Mouse (Mus musculus) kidney, postnatal 0 days (tissue): ENCODE measurements at regions not wholly inside any gene's neighbourhood (a gene's known extent, or its start where the extent isn't known, plus 50 kb on each side); places are given as distances from the start of the nearest gene placed in this dataset.

Experiments used
- ATAC-seq: fragments of 200-750 bp; cut with Nextera tagmentation; replicated peaks from 2 replicates; pipeline ENCODE4 v1.8.0; 2017; ENCODE audit warnings: low read depth, moderate number of reproducible peaks, moderate TSS enrichment, moderate library complexity; ENCODE audit not compliant: low FRiP score
- DNase-seq: peaks from one replicate; pipeline ENCODE4 v3.0.0-alpha.2; 2016; ENCODE audit warnings: low spot score
- H3K27ac ChIP-seq: fragments of 300-500 bp; sonication (generic); 2 replicates; pipeline ENCODE4 v1.5.1; 2014; ENCODE audit warnings: mild to moderate bottlenecking
- H3K27me3 ChIP-seq: fragments of 300-500 bp; sonication (generic); 2 replicates; pipeline ENCODE4 v1.6.1; 2014; ENCODE audit warnings: low read length, mixed read lengths; ENCODE audit not compliant: insufficient read depth
- H3K36me3 ChIP-seq: fragments of 300-500 bp; sonication (generic); 2 replicates; pipeline ENCODE4 v1.6.1; 2014; ENCODE audit warnings: low read length, mixed read lengths; ENCODE audit not compliant: insufficient read depth
- H3K4me1 ChIP-seq: fragments of 300-500 bp; sonication (generic); replicated peaks from 2 replicates; pipeline ENCODE4 v1.6.1; 2014; ENCODE audit warnings: antibody characterized with exemption, low read length, mixed read lengths; ENCODE audit not compliant: insufficient read depth
- H3K4me2 ChIP-seq: fragments of 300-500 bp; sonication (generic); 2 replicates; pipeline ENCODE4 v1.6.1; 2014; ENCODE audit warnings: mild to moderate bottlenecking, low read length, moderate library complexity, mixed read lengths
- H3K4me3 ChIP-seq: fragments of 300-500 bp; sonication (generic); replicated peaks from 2 replicates; pipeline ENCODE4 v1.5.1; 2014; ENCODE audit warnings: low read depth, low read length
- H3K9ac ChIP-seq: fragments of 300-500 bp; sonication (generic); 2 replicates; pipeline ENCODE4 v1.6.1; 2014; ENCODE audit warnings: low read depth, low read length
- H3K9me3 ChIP-seq: fragments of 300-500 bp; sonication (generic); replicated peaks from 2 replicates; pipeline ENCODE4 v1.6.1; 2016; ENCODE audit warnings: low read length, inconsistent platforms, mixed read lengths
- CTCF ChIP-seq: IDR thresholded peaks from 2 replicates; pipeline ENCODE4 v1.5.1; 2016; ENCODE audit warnings: antibody characterized with exemption, low read depth, mild to moderate bottlenecking, moderate library complexity
- WGBS: fragments of 180-500 bp; shearing (Covaris S2); extraction: QIAGEN DNeasy Blood & Tissue Kit; methylation state at CpG from one replicate; pipeline ENCODE4 v1.1.7; 2014; 5-methylcytosine and 5-hydroxymethylcytosine counted together

GRCm38 (mm10) chr7:116946448-116946847 lies 434.3 kb upstream of the Xylt1 start:
- H3K9me3 ChIP-seq, result no peaks in the 10 kb centered on the region
- H3K4me2 ChIP-seq, result no peak overlapping the region
- no peaks in the 10 kb centered on the region for H3K27me3 ChIP-seq
- TF ChIP-seq CTCF, result peak; percentile 43; the same call in 1 of the 2 replicates
- no peak overlapping the region for H3K9ac ChIP-seq
- no peak overlapping the region for H3K27ac ChIP-seq
- DNase-seq (no peak), ATAC-seq (no peak)
- no peaks in the 10 kb centered on the region for H3K4me1 ChIP-seq
- H3K4me3 ChIP-seq, result no peak overlapping the region
- no peaks in the 10 kb centered on the region for H3K36me3 ChIP-seq
- 89% methylated on average over 2 of the region's 2 CpGs for WGBS

DNA sequence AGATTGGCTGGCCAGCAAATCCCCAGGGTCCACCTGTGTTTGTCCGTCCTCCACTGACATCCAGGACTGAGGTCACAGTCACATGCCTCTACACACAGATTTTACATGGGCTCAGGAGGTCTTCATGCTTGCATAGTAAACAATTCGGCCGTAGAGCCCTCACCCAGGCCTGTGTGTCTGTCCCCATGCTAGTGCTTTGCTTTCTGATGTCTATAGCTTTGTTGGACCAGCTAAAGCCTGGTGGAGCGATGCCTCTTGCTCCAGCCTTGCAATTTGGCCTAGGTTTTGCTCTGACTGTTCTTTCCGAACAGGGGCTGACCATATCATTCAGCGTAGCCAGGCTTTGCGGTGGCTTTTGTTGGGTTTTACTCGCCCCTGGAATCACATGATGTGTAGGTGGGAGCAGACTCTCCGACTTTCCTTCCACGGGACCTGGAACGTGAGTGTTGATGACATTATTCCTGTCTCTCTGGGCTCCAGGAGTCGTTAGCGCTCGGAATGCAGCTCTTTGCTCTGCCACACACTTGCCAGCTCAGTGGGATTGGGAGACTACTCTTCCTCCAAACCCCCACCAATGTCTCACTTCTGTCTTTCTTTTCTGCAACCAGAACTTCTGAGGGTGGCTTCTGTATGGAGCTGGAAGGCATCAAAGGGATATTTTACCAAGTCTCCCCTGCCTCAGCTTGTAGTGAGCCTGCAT lies 421.4 kb upstream of the Xylt1 start:
- Histone ChIP-seq H3K9me3 (no peaks in the 10 kb centered on the region), H3K27ac (no peak overlapping the region), H3K36me3 (no peaks in the 10 kb centered on the region), H3K4me1 (no peaks in the 10 kb centered on the region), H3K4me3 (no peak overlapping the region), H3K9ac (no peak overlapping the region), H3K4me2 (no peak overlapping the region), H3K27me3 (no peaks in the 10 kb centered on the region)
- TF ChIP-seq CTCF, result no peak
- 71% methylated on average over 14 of the region's 14 CpGs for WGBS
- ATAC-seq (no peak), DNase-seq (no peak)

- no peak for TF ChIP-seq CTCF
- H3K9ac ChIP-seq, result no peak overlapping the region
- no peak overlapping the region for H3K4me2 ChIP-seq
- H3K27me3 ChIP-seq, result no peaks in the 10 kb centered on the region
- no peak overlapping the region for H3K4me3 ChIP-seq
- H3K36me3 ChIP-seq, result no peaks in the 10 kb centered on the region
- 61% methylated on average over 6 of the region's 6 CpGs for WGBS
- peak; percentile 14 for DNase-seq
- no peak for ATAC-seq
- no peaks in the 10 kb centered on the region for H3K4me1 ChIP-seq
- no peak overlapping the region for H3K27ac ChIP-seq
- H3K9me3 ChIP-seq, result no peaks in the 10 kb centered on the region
Observed at GRCm38 (mm10) chr7:116963839-116964238, 416.9 kb upstream of the Xylt1 start.

- H3K27ac ChIP-seq, result no peak overlapping the region
- no peaks in the 10 kb centered on the region for H3K4me1 ChIP-seq
- H3K4me3 ChIP-seq, result no peak overlapping the region
- 67% methylated on average over 2 of the region's 2 CpGs for WGBS
- no peaks in the 10 kb centered on the region for H3K36me3 ChIP-seq
- DNase-seq, result no peak
- ATAC-seq, result no peak
- H3K4me2 ChIP-seq, result no peak overlapping the region
- no peaks in the 10 kb centered on the region for H3K27me3 ChIP-seq
- no peak overlapping the region for H3K9ac ChIP-seq
- no peak for TF ChIP-seq CTCF
- no peaks in the 10 kb centered on the region for H3K9me3 ChIP-seq
Observed at GRCm38 (mm10) chr7:116991351-116991750, 389.4 kb upstream of the Xylt1 start.

GRCm38 (mm10) chr7:116992166-116992565 lies 388.6 kb upstream of the Xylt1 start:
- no peaks in the 10 kb centered on the region for H3K4me1 ChIP-seq
- ATAC-seq, result no peak
- H3K9me3 ChIP-seq, result no peaks in the 10 kb centered on the region
- no peak overlapping the region for H3K27ac ChIP-seq
- no peak overlapping the region for H3K4me3 ChIP-seq
- H3K36me3 ChIP-seq, result no peaks in the 10 kb centered on the region
- H3K27me3 ChIP-seq, result no peaks in the 10 kb centered on the region
- DNase-seq, result no peak
- no peak for TF ChIP-seq CTCF
- no peak overlapping the region for H3K9ac ChIP-seq
- no peak overlapping the region for H3K4me2 ChIP-seq

- 91% methylated on average over 3 of the region's 3 CpGs for WGBS
Observed at GRCm38 (mm10) chr7:116995770-116996169, 385.0 kb upstream of the Xylt1 start.

DNA sequence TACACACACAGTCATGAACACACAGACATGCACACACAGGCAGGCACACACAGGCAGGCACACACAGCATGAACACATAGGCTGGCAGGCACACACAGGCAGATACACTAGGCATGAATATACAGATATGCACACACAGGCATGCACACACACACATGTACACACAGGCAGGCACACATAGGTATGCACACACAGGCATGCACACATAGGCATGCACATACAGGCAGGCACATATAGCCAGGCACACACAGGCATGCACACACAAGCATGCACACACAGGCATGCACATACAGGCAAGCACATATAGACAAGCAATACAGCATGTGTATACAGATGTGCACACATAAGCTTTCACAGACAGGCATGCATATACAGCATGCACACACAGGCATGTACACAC lies 377.6 kb upstream of the Xylt1 start:
- Histone ChIP-seq H3K4me2 (no peak overlapping the region), H3K9ac (no peak overlapping the region), H3K27me3 (no peaks in the 10 kb centered on the region), H3K4me1 (no peaks in the 10 kb centered on the region), H3K4me3 (no peak overlapping the region), H3K9me3 (no peaks in the 10 kb centered on the region), H3K36me3 (no peaks in the 10 kb centered on the region), H3K27ac (no peak overlapping the region)
- ATAC-seq, result no peak
- TF ChIP-seq CTCF, result no peak
- no peak for DNase-seq

More at GRCm38 (mm10) chr7:116995770-116996169, 385.0 kb upstream of the Xylt1 start:
- H3K9ac ChIP-seq, result no peak overlapping the region
- H3K4me3 ChIP-seq, result no peak overlapping the region
- ATAC-seq (no peak), DNase-seq (no peak)
- H3K27ac ChIP-seq, result no peak overlapping the region
- H3K36me3 ChIP-seq, result no peaks in the 10 kb centered on the region
- H3K4me2 ChIP-seq, result no peak overlapping the region
- no peaks in the 10 kb centered on the region for H3K4me1 ChIP-seq
- H3K9me3 ChIP-seq, result no peaks in the 10 kb centered on the region
- H3K27me3 ChIP-seq, result no peaks in the 10 kb centered on the region
- peak; percentile 42 for TF ChIP-seq CTCF
